Mouse (Mus musculus) kidney, embryonic 15.5 days (tissue): ENCODE data around the gene Pipox. TPM values are rescaled to one million over a fixed set of nuclear protein-coding genes. Genes with fewer than 3 reads are reported as not detected.

Experiments used
- ATAC-seq: fragments of 200-750 bp; cut with Nextera tagmentation; replicated peaks from 2 replicates; pipeline ENCODE4 v1.8.0; 2017; ENCODE audit warnings: moderate TSS enrichment; ENCODE audit not compliant: low FRiP score
- H3K27ac ChIP-seq: fragments of 300-500 bp; sonication (generic); 2 replicates; pipeline ENCODE4 v1.5.1; 2015; ENCODE audit warnings: mild to moderate bottlenecking, inconsistent platforms
- H3K27me3 ChIP-seq: fragments of 300-500 bp; sonication (generic); 2 replicates; pipeline ENCODE4 v1.6.1; 2015; ENCODE audit warnings: inconsistent platforms
- H3K36me3 ChIP-seq: fragments of 300-500 bp; sonication (generic); 2 replicates; pipeline ENCODE4 v1.6.1; 2015; ENCODE audit warnings: inconsistent platforms
- H3K4me1 ChIP-seq: fragments of 300-500 bp; sonication (generic); 2 replicates; pipeline ENCODE4 v1.6.1; 2015; ENCODE audit warnings: inconsistent platforms
- H3K4me2 ChIP-seq: fragments of 300-500 bp; sonication (generic); 2 replicates; pipeline ENCODE4 v1.6.1; 2015; ENCODE audit warnings: moderate library complexity, mild to moderate bottlenecking, inconsistent platforms
- H3K4me3 ChIP-seq: fragments of 300-500 bp; sonication (generic); replicated peaks from 2 replicates; pipeline ENCODE4 v1.5.1; 2015; ENCODE audit warnings: mild to moderate bottlenecking, inconsistent platforms
- H3K9ac ChIP-seq: fragments of 300-500 bp; sonication (generic); 2 replicates; pipeline ENCODE4 v1.6.1; 2015; ENCODE audit warnings: mild to moderate bottlenecking, inconsistent platforms
- H3K9me3 ChIP-seq: fragments of 300-500 bp; sonication (generic); replicated peaks from 2 replicates; pipeline ENCODE4 v1.6.1; 2016; ENCODE audit warnings: inconsistent platforms
- WGBS: fragments of 180-500 bp; shearing (Covaris S2); methylation state at CpG from one replicate; pipeline ENCODE4 v1.1.7; 2015; ENCODE audit warnings: mixed read lengths; 5-methylcytosine and 5-hydroxymethylcytosine counted together
- polyA plus RNA-seq: library from polyadenylated mRNA; unstranded; fragments of >200 nt; fragmentation: Nextera tagmentation; extraction: Ambion mirVana; gene quantifications from 2 replicates; pipeline ENCODE4 v1.2.1, GENCODE M21; 2015

Gene Pipox
- polyA plus RNA-seq, 1 experiment from 2014 or later = 10.8 TPM

GRCm38 (mm10) chr11:77872685-77873084 lies 21.2 kb downstream of the Pipox start:
- Histone ChIP-seq H3K4me1 (peaks cover 31% of the 10 kb centered on the region), H3K9me3 (no peaks in the 10 kb centered on the region), H3K36me3 (no peaks in the 10 kb centered on the region), H3K27me3 (peaks cover 47% of the 10 kb centered on the region), H3K4me2 (peak overlapping the region; percentile 27; the same call in 1 of the 2 replicates), H3K4me3 (no peak overlapping the region), H3K9ac (no peak overlapping the region), H3K27ac (no peak overlapping the region)
- no peak for ATAC-seq
- WGBS = 1% methylated on average over 7 of the region's 7 CpGs

GRCm38 (mm10) chr11:77872236-77872635 lies 21.7 kb downstream of the Pipox start:
- Histone ChIP-seq H3K4me1 (peaks cover 35% of the 10 kb centered on the region), H3K27ac (no peak overlapping the region), H3K27me3 (peaks cover 50% of the 10 kb centered on the region), H3K9me3 (no peaks in the 10 kb centered on the region), H3K4me3 (no peak overlapping the region), H3K9ac (no peak overlapping the region), H3K36me3 (no peaks in the 10 kb centered on the region), H3K4me2 (peak overlapping the region; percentile 27; the same call in 1 of the 2 replicates)
- ATAC-seq = no peak
- 4% methylated on average over 11 of the region's 11 CpGs for WGBS

- ATAC-seq = no peak
- WGBS = 53% methylated on average over 4 of the region's 4 CpGs
- Histone ChIP-seq H3K27me3 (peaks cover 54% of the 10 kb centered on the region), H3K4me1 (peaks cover 37% of the 10 kb centered on the region), H3K4me3 (no peak overlapping the region), H3K9me3 (no peaks in the 10 kb centered on the region), H3K9ac (no peak overlapping the region), H3K27ac (no peak overlapping the region), H3K4me2 (no peak overlapping the region), H3K36me3 (no peaks in the 10 kb centered on the region)
These were observed 22.5 kb downstream of the Pipox start for GRCm38 (mm10) chr11:77871436-77871835.

DNA sequence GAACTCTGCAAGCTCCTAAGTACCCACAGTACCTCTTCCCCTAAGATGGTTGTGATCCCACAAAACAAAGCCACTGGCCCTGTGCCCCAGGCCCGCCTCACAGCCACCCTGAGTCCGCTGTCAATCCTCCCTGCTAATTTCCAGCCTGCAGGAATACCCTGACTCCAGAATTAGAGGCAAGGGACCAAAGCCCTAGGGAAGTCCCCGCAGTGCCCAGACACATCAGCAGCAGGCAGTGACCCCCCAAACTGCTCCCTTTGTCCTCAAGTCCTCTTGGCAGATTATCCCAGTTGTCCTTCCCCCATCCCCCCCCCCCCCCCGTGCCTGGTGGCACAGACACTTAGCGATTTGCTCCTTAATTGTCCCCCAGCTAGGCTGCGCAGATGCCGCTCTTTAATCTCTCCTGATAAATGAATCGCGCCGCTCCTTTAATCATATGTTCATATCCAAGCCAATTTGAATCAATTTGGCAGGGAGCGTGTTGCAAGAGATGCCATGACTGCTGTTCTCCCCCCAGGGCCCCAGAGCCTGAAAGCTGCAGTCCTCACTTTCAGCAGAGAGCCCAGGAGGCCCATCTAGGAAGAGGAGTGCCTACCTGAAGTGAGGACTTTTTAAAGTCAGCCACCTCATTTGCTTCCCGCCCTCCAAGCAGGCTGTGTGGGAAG lies 26.3 kb downstream of the Pipox start:
- Histone ChIP-seq H3K9ac (no peak overlapping the region), H3K4me1 (peaks cover 26% of the 10 kb centered on the region), H3K9me3 (no peaks in the 10 kb centered on the region), H3K4me2 (no peak overlapping the region), H3K4me3 (no peak overlapping the region), H3K27ac (no peak overlapping the region), H3K27me3 (peaks cover 44% of the 10 kb centered on the region), H3K36me3 (peaks cover 8% of the 10 kb centered on the region)
- ATAC-seq = no peak
- 26% methylated on average over 11 of the region's 12 CpGs for WGBS

DNA sequence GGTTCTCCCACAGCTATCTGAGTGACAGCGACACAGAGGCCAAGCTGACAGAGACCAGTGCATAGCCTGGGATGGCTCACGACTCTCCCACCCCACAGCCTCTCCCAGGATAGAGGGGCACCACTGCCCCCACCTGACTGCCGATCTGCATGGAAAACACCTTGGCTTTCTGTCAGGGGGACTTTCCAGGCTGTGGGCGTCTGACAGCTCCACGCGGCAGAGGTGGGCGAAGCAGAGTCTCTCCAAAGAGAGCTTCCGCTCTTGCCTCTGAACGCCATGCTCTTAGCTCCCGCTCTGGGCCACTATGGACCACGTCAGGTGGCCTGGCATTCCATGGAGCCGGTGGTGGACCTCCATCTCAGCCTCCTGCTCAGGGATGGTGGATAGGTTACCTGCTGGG lies 29.1 kb downstream of the Pipox start:
- Histone ChIP-seq H3K4me2 (no peak overlapping the region), H3K27ac (no peak overlapping the region), H3K9me3 (no peaks in the 10 kb centered on the region), H3K27me3 (peaks cover 50% of the 10 kb centered on the region), H3K9ac (no peak overlapping the region), H3K36me3 (peaks cover 22% of the 10 kb centered on the region), H3K4me1 (peaks cover 20% of the 10 kb centered on the region), H3K4me3 (no peak overlapping the region)
- WGBS = 68% methylated on average over 12 of the region's 12 CpGs
- ATAC-seq = no peak

DNA sequence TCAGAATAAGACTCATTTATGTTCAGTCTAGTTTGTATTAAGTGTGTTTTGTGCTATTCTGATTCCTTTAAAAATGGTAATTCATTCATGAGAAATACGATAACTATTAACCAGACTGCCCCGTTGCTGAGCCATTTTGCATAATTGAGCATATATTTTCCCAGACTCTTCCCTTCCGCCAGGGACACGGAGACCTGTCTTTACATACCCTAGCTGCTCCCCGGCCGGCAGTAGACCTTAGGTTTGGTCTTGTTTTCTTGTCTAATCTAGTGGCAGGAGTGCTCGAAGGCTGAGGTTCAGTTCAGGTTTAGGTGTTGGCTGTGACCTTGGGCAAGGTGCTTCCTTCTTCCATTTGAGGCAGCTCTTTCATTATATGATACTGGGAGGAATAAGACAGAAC lies 31.0 kb downstream of the Pipox start:
- peaks cover 17% of the 10 kb centered on the region for H3K4me1 ChIP-seq
- no peak overlapping the region for H3K9ac ChIP-seq
- peaks cover 30% of the 10 kb centered on the region for H3K36me3 ChIP-seq
- H3K27me3 ChIP-seq = peaks cover 49% of the 10 kb centered on the region
- H3K9me3 ChIP-seq = no peaks in the 10 kb centered on the region
- H3K27ac ChIP-seq = no peak overlapping the region
- 68% methylated on average over 7 of the region's 7 CpGs for WGBS
- ATAC-seq = no peak
- H3K4me3 ChIP-seq = no peak overlapping the region
- no peak overlapping the region for H3K4me2 ChIP-seq

DNA sequence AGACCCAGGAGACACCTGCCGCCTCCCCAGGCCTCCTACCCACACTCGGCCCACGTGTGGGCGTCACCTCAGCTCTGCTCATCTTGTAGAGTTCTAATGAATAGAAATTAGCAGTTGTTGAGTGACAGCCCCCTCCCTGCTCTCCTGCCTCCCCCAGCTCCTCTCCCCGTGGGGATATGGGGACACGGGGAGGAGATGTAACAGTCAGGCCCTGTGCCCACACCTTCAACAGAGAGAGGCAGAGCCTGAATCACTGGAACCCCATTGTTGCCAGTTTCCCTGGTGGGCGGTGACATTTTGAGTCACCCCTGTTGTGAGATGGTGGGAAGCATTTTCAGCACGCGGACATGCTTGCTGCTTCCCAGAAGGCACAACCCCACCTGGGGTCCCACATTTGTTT lies 32.9 kb downstream of the Pipox start:
- 73% methylated on average over 9 of the region's 9 CpGs for WGBS
- H3K36me3 ChIP-seq = peaks cover 42% of the 10 kb centered on the region
- H3K4me1 ChIP-seq = 0 out of 2 replicates have a peak, but pooled peaks cover 3% of the 10 kb centered on the region
- ATAC-seq = no peak
- no peak overlapping the region for H3K9ac ChIP-seq
- no peak overlapping the region for H3K27ac ChIP-seq
- no peak overlapping the region for H3K4me2 ChIP-seq
- H3K27me3 ChIP-seq = peaks cover 48% of the 10 kb centered on the region
- H3K9me3 ChIP-seq = no peaks in the 10 kb centered on the region
- H3K4me3 ChIP-seq = no peak overlapping the region

GRCm38 (mm10) chr11:77858589-77858988 lies 35.3 kb downstream of the Pipox start:
- H3K27ac ChIP-seq = no peak overlapping the region
- no peak overlapping the region for H3K4me2 ChIP-seq
- no peaks in the 10 kb centered on the region for H3K9me3 ChIP-seq
- peaks cover 46% of the 10 kb centered on the region for H3K36me3 ChIP-seq
- ATAC-seq = no peak
- peaks cover 14% of the 10 kb centered on the region for H3K4me1 ChIP-seq
- peaks cover 48% of the 10 kb centered on the region for H3K27me3 ChIP-seq
- H3K4me3 ChIP-seq = no peak overlapping the region
- 55% methylated on average over 9 of the region's 9 CpGs for WGBS
- no peak overlapping the region for H3K9ac ChIP-seq

- WGBS = 87% methylated on average over 6 of the region's 6 CpGs
- Histone ChIP-seq H3K4me1 (peaks cover 14% of the 10 kb centered on the region), H3K9me3 (no peaks in the 10 kb centered on the region), H3K36me3 (peaks cover 58% of the 10 kb centered on the region), H3K9ac (no peak overlapping the region), H3K4me2 (no peak overlapping the region), H3K27ac (no peak overlapping the region), H3K4me3 (no peak overlapping the region), H3K27me3 (peaks cover 54% of the 10 kb centered on the region)
- ATAC-seq = no peak
These were observed 36.8 kb downstream of the Pipox start for GRCm38 (mm10) chr11:77857089-77857488.

DNA sequence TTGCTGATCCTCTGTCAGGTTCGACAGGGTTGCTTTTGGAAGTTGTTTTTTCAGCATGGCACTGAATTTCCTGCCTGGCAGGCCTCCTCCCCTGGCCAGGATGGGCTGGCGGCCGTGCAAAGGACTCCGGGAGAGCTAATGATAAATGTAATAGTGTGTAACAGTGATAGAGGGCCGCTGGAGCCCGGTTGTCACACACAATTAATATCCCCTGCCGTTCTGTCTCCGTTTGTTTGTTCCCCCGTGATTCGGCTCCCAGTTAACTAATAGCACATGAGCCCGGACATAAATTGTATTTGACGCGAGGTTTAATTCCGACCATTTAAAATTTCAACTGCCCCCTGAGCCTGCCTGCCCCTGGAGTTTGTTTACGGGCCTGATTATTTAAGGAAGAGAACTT lies 38.5 kb downstream of the Pipox start:
- Histone ChIP-seq H3K9me3 (no peaks in the 10 kb centered on the region), H3K27me3 (peaks cover 40% of the 10 kb centered on the region), H3K4me3 (no peak overlapping the region), H3K9ac (no peak overlapping the region), H3K4me2 (no peak overlapping the region), H3K27ac (no peak overlapping the region), H3K36me3 (peaks cover 65% of the 10 kb centered on the region), H3K4me1 (peaks cover 29% of the 10 kb centered on the region)
- ATAC-seq = no peak
- WGBS = 21% methylated on average over 15 of the region's 15 CpGs

GRCm38 (mm10) chr11:77854641-77855040 lies 39.3 kb downstream of the Pipox start:
- Histone ChIP-seq H3K27ac (no peak overlapping the region), H3K36me3 (peaks cover 63% of the 10 kb centered on the region), H3K4me3 (no peak overlapping the region), H3K4me1 (peaks cover 32% of the 10 kb centered on the region), H3K27me3 (peaks cover 33% of the 10 kb centered on the region), H3K4me2 (no peak overlapping the region), H3K9me3 (no peaks in the 10 kb centered on the region), H3K9ac (no peak overlapping the region)
- ATAC-seq = no peak
- WGBS = 61% methylated on average over 3 of the region's 3 CpGs

- Histone ChIP-seq H3K9me3 (no peaks in the 10 kb centered on the region), H3K4me3 (no peak overlapping the region), H3K9ac (no peak overlapping the region), H3K36me3 (peaks cover 68% of the 10 kb centered on the region), H3K27ac (no peak overlapping the region), H3K4me2 (no peak overlapping the region), H3K27me3 (peaks cover 21% of the 10 kb centered on the region), H3K4me1 (peaks cover 40% of the 10 kb centered on the region)
- ATAC-seq = no peak
- whole genome bisulfite sequencing = 92% methylated on average over 17 of the region's 17 CpGs
These were observed 40.8 kb downstream of the Pipox start for GRCm38 (mm10) chr11:77852941-77853668.
